Mouse (Mus musculus) left cerebral cortex, adult 8-10 months (tissue): Measurements from ENCODE around the gene Trim9. TPM values are rescaled to one million over a fixed set of nuclear protein-coding genes. Genes with fewer than 3 reads are reported as not detected.

Source experiments
- DNase-seq, 2 experiments: peaks; one replicate each; pipeline ENCODE4 v3.0.0; 2022; ENCODE audit warnings: low spot score in 2 of 2
- total RNA-seq, 4 experiments: library from RNA; stranded (reverse); gene quantifications; 2 replicates each; pipeline ENCODE4 v1.2.4; 2022

The Trim9 gene
- total RNA-seq, 4 experiments from 2014 or later: 253 to 305 (median 254) TPM

GRCm38 (mm10) chr12:70326393-70326792 is 21.0 kb downstream of the Trim9 start:
- no peak for DNase-seq

DNA sequence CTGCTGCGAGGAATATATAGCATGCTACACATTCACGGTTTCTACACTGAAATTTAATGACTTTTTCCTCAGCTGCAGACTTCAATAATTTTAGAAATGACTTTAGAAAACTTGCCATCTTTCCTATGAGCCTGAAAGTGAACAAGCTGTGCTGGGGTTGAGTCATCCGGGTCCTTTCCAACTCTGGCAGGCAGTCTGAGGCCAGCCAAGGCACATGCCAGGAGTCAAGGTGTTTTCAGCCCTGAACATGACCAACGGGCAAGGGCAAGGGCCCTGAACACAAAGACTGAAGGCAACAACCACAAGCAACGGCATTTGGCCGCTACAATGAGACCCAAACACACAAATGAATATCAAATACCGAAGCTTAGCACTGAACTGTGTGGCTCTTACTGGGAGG is 21.6 kb downstream of the Trim9 start:
- no peak for DNase-seq

GRCm38 (mm10) chr12:70322790-70323189 is 24.6 kb downstream of the Trim9 start:
- no peak for DNase-seq

DNA sequence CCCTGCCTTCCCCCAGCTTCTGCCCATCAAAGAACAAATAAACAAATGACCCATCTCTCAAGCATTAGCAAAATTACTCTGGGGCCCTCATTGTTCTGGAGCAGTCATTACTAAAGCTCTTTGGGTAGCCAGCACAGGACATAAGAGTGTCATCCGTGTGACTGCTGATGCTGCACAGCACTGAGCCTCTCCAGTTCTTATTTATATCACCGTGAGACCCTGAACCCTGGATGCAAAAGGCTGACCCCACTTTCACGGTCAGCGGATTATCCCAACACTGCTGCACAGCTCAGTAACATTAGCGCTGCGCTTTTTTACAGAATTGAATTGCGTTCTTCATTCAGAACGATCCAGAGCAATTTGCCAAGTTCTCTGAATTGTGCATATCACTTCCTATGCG is 31.3 kb downstream of the Trim9 start:
- DNase-seq: no peak

GRCm38 (mm10) chr12:70307881-70308280 is 39.5 kb downstream of the Trim9 start:
- peak in 1 of 2 experiments; percentile 39 for DNase-seq

GRCm38 (mm10) chr12:70307062-70307461 is 40.4 kb downstream of the Trim9 start:
- DNase-seq: no peak

GRCm38 (mm10) chr12:70304014-70304413 is 43.4 kb downstream of the Trim9 start:
- no peak for DNase-seq

GRCm38 (mm10) chr12:70303525-70303924 is 43.9 kb downstream of the Trim9 start:
- DNase-seq: no peak

GRCm38 (mm10) chr12:70302022-70302720 is 45.2 kb downstream of the Trim9 start:
- no peak for DNase-seq

- no peak for DNase-seq
Observed at GRCm38 (mm10) chr12:70293927-70294684, 53.3 kb downstream of the Trim9 start.

DNA sequence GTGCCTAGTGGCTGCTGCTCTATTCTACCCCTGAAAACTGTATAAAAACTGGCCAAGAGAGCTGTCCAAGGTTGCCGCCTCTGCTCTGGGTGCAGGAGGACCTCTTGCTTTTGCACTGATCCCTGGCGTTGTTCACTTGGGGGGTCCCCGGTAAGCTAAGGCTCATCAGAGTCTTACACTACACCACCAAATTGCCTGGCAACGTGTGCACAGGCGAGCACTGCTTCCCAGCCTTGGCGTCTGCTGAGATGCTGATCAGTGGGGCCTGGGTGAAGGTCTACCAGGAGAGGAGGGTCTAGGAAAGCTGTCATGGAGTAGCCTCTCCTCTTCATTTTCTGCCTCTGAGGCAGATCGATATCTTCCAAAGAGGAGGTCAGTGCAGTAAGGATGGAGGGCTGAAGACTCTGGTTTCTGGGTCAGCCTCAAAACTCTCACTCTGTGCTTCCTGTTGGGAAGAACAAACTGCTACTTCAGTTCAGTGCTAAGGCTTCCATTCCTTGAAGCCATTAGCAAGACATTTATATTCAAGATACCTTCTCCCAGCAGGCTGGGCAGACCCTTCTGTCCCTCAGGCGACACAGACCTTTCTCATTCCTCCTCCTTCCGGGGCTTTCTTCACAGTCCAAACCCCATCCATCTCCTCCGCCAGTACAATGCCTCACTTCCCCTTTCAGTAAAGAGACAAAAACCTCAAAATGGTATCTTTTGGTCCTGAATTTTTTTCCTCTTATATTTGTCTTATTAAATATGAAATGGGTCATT is 54.1 kb downstream of the Trim9 start:
- DNase-seq: no peak

GRCm38 (mm10) chr12:70285521-70285920 is 61.9 kb downstream of the Trim9 start:
- DNase-seq: no peak

GRCm38 (mm10) chr12:70284979-70285378 is 62.4 kb downstream of the Trim9 start:
- DNase-seq: no peak

GRCm38 (mm10) chr12:70283116-70283731 is 64.2 kb downstream of the Trim9 start:
- peak in 1 of 2 experiments; percentile 53 for DNase-seq

GRCm38 (mm10) chr12:70280930-70281329 is 66.5 kb downstream of the Trim9 start:
- no peak for DNase-seq

- DNase-seq: no peak
Observed at GRCm38 (mm10) chr12:70280381-70280780, 67.0 kb downstream of the Trim9 start.

- DNase-seq: no peak
Observed at GRCm38 (mm10) chr12:70277071-70277939, 70.1 kb downstream of the Trim9 start.

GRCm38 (mm10) chr12:70269724-70270123 is 77.7 kb downstream of the Trim9 start:
- DNase-seq: no peak

DNA sequence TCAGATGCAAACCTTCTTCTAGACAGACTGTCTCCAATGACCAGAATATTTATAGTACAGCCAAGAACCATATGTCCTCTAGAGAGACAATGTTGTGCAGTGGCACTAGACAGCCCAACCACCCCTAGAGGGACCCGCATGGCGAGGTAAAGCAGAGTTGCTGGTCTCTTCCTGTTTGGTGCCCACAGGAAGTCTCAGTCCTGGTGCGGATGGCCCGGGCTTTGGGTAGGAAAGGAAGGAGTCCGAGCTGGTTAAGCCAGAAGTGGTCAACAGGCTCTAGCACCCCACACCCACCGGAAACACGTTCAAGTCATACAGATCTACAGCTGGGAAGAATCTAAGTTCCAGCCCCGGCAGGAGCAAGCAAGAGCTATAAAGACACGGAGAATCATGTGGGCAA is 80.1 kb downstream of the Trim9 start:
- no peak for DNase-seq

DNA sequence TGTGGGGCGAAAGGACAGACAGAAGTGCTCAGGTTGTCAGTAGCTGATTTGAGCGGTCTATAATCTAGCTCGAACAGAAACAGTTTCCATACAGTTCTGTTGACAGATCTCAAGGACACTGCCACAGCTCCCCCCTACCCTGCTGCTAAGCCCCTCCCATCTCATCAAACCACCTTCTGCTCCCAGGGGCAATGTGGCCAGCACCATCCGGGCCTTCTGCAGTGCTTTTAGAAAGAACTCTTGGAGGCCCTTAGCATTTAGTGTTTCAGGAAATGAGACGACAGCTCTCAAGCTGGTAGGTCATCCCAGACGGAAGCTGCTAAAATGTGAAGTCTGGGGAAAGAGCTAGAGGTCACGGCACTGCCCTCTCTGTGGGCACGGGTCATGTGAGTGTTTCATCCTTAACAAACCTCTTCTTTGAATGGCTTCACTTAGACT is 80.9 kb downstream of the Trim9 start:
- DNase-seq: no peak

DNA sequence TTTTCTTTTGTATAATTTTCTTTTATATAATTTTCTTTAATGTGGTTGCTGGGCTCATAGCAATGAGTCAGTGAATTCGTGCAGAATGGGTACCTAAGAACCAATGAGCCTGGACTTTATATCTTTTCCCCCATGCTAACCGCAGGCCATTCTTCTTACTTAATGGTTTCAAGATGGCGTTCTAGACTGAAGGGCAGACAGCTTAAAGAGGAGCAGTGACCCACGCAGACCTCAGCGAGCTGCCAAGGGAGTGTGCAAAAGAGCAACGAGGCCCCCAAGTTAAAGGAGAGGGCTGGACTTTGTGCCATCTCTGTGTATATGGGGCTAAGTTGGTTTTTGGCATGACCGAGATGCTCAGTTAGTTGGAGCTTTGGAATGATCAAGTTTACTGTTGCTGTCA is 83.7 kb downstream of the Trim9 start:
- DNase-seq: no peak
